Mouse (Mus musculus) kidney, embryonic 15.5 days (tissue): ENCODE data around the gene Fblim1. TPM values are rescaled to one million over a fixed set of nuclear protein-coding genes. Genes with fewer than 3 reads are reported as not detected.

Source experiments
- ATAC-seq: fragments of 200-750 bp; cut with Nextera tagmentation; replicated peaks from 2 replicates; pipeline ENCODE4 v1.8.0; 2017; ENCODE audit warnings: moderate TSS enrichment; ENCODE audit not compliant: low FRiP score
- H3K27ac ChIP-seq: fragments of 300-500 bp; sonication (generic); 2 replicates; pipeline ENCODE4 v1.5.1; 2015; ENCODE audit warnings: mild to moderate bottlenecking, inconsistent platforms
- H3K27me3 ChIP-seq: fragments of 300-500 bp; sonication (generic); 2 replicates; pipeline ENCODE4 v1.6.1; 2015; ENCODE audit warnings: inconsistent platforms
- H3K36me3 ChIP-seq: fragments of 300-500 bp; sonication (generic); 2 replicates; pipeline ENCODE4 v1.6.1; 2015; ENCODE audit warnings: inconsistent platforms
- H3K4me1 ChIP-seq: fragments of 300-500 bp; sonication (generic); 2 replicates; pipeline ENCODE4 v1.6.1; 2015; ENCODE audit warnings: inconsistent platforms
- H3K4me2 ChIP-seq: fragments of 300-500 bp; sonication (generic); 2 replicates; pipeline ENCODE4 v1.6.1; 2015; ENCODE audit warnings: moderate library complexity, mild to moderate bottlenecking, inconsistent platforms
- H3K4me3 ChIP-seq: fragments of 300-500 bp; sonication (generic); replicated peaks from 2 replicates; pipeline ENCODE4 v1.5.1; 2015; ENCODE audit warnings: mild to moderate bottlenecking, inconsistent platforms
- H3K9ac ChIP-seq: fragments of 300-500 bp; sonication (generic); 2 replicates; pipeline ENCODE4 v1.6.1; 2015; ENCODE audit warnings: mild to moderate bottlenecking, inconsistent platforms
- H3K9me3 ChIP-seq: fragments of 300-500 bp; sonication (generic); replicated peaks from 2 replicates; pipeline ENCODE4 v1.6.1; 2016; ENCODE audit warnings: inconsistent platforms
- WGBS: fragments of 180-500 bp; shearing (Covaris S2); methylation state at CpG from one replicate; pipeline ENCODE4 v1.1.7; 2015; ENCODE audit warnings: mixed read lengths; 5-methylcytosine and 5-hydroxymethylcytosine counted together
- polyA plus RNA-seq: library from polyadenylated mRNA; unstranded; fragments of >200 nt; fragmentation: Nextera tagmentation; extraction: Ambion mirVana; gene quantifications from 2 replicates; pipeline ENCODE4 v1.2.1, GENCODE M21; 2015

Fblim1 gene
- polyA plus RNA-seq, 1 experiment from 2014 or later, result 81.3 TPM

GRCm38 (mm10) chr4:141526936-141527650 lies 78.8 kb downstream of the Fblim1 start:
- no peaks in the 10 kb centered on the region for H3K27me3 ChIP-seq
- no peak overlapping the region for H3K4me3 ChIP-seq
- H3K9me3 ChIP-seq, result no peaks in the 10 kb centered on the region
- ATAC-seq, result no peak
- peaks cover 32% of the 10 kb centered on the region for H3K4me1 ChIP-seq
- no peak overlapping the region for H3K9ac ChIP-seq
- H3K36me3 ChIP-seq, result peaks cover 11% of the 10 kb centered on the region
- H3K4me2 ChIP-seq, result no peak overlapping the region
- H3K27ac ChIP-seq, result no peak overlapping the region
- 79% methylated on average over 7 of the region's 7 CpGs for WGBS

Other genes starting within 250 kb of the Fblim1 start
- gene Fam131c, start 237.9 kb downstream of the Fblim1 start, polyA plus RNA-seq, result 2.0 and 2.4 TPM in 2 replicates
- 7.6 and 8.5 TPM in 2 replicates for gene Clcnka, start 207.4 kb downstream of the Fblim1 start, polyA plus RNA-seq
- 19.5 and 19.8 TPM in 2 replicates for gene Clcnkb, start 190.1 kb downstream of the Fblim1 start, polyA plus RNA-seq
- gene Hspb7, start 185.3 kb downstream of the Fblim1 start, polyA plus RNA-seq, result 1.0 and 1.1 TPM in 2 replicates
- not detected in 2 replicates for gene Srarp, start 170.0 kb downstream of the Fblim1 start, polyA plus RNA-seq
- gene Zbtb17, start 161.4 kb downstream of the Fblim1 start, polyA plus RNA-seq, result 39.8 and 40.4 TPM in 2 replicates
- 10.3 and 11.1 TPM in 2 replicates for gene Spen, start 67.5 kb downstream of the Fblim1 start, polyA plus RNA-seq
- gene Tmem82, start 12.5 kb upstream of the Fblim1 start, polyA plus RNA-seq, result 2.7 and 3.1 TPM in 2 replicates
- 0.27 and 0.49 TPM in 2 replicates for gene Slc25a34, start 17.7 kb upstream of the Fblim1 start, polyA plus RNA-seq
- gene Plekhm2, start 58.8 kb upstream of the Fblim1 start, polyA plus RNA-seq, result 4.7 and 6.8 TPM in 2 replicates
- gene Rsc1a1, start 79.5 kb upstream of the Fblim1 start, polyA plus RNA-seq, result not detected in 2 replicates
- 20.3 and 21.8 TPM in 2 replicates for gene Ddi2, start 117.3 kb upstream of the Fblim1 start, polyA plus RNA-seq
- 1.7 and 2.4 TPM in 2 replicates for gene Agmat, start 140.6 kb upstream of the Fblim1 start, polyA plus RNA-seq
- gene Dnajc16, start 184.8 kb upstream of the Fblim1 start, polyA plus RNA-seq, result 5.2 and 5.5 TPM in 2 replicates
- 23.7 and 25.8 TPM in 2 replicates for gene Casp9, start 187.5 kb upstream of the Fblim1 start, polyA plus RNA-seq
- gene Cela2a, start 220.1 kb upstream of the Fblim1 start, polyA plus RNA-seq, result 0.19 TPM in 1 of 2 replicates, not detected in the other
- gene Ctrc, start 240.3 kb upstream of the Fblim1 start, polyA plus RNA-seq, result not detected in 2 replicates